Mouse (Mus musculus) lung, adult 2 months (tissue): ENCODE results near the gene Agap1. TPM values are rescaled to one million over a fixed set of nuclear protein-coding genes. Genes with fewer than 3 reads are reported as not detected.

Experiments used
- DNase-seq: peaks from one replicate; pipeline ENCODE4 v3.0.0; 2022
- H3K4me1 ChIP-seq: fragments of 200-500 bp; 2 replicates; pipeline ENCODE4 v1.6.1; 2011; ENCODE audit warnings: low read length; ENCODE audit not compliant: control insufficient read depth, insufficient read depth
- H3K4me3 ChIP-seq: fragments of 200-500 bp; replicated peaks from 2 replicates; pipeline ENCODE3; 2011; ENCODE audit warnings: low read depth, mild to moderate bottlenecking, control low read depth, low read length; ENCODE audit errors: extremely low read depth
- CTCF ChIP-seq: fragments of 200-500 bp; IDR thresholded peaks from 2 replicates; pipeline ENCODE4 v1.5.1; 2011; ENCODE audit warnings: mild to moderate bottlenecking, low read length, control low read depth; ENCODE audit not compliant: insufficient read depth
- POLR2A ChIP-seq: fragments of 200-500 bp; IDR thresholded peaks from 2 replicates; pipeline ENCODE4 v1.6.1; 2011; ENCODE audit warnings: low read depth, mild to moderate bottlenecking, control low read depth, low read length, borderline replicate concordance; ENCODE audit errors: extremely low read depth
- WGBS: fragments of 180-500 bp; shearing (Covaris S2); methylation state at CpG from one replicate; pipeline ENCODE4 v1.1.7; 2018; 5-methylcytosine and 5-hydroxymethylcytosine counted together
- polyA plus RNA-seq: library from polyadenylated mRNA; depleted of rRNA; stranded (reverse); fragments of >200 nt; gene quantifications from 2 replicates; pipeline ENCODE4 v1.2.3, GENCODE M21; 2012

Gene Agap1
- polyA plus RNA-seq, 1 experiment, result 28.0 TPM

GRCm38 (mm10) chr1:89519914-89520643, 65.5 kb downstream of the Agap1 start:
- no peak for DNase-seq
- TF ChIP-seq CTCF (no peak), POLR2A (no peak)
- 74% methylated on average over 17 of the region's 17 CpGs for WGBS
- Histone ChIP-seq H3K4me3 (no peak overlapping the region), H3K4me1 (peaks cover 22% of the 10 kb centered on the region)

GRCm38 (mm10) chr1:89521406-89521805, 66.8 kb downstream of the Agap1 start:
- 73% methylated on average over 11 of the region's 11 CpGs for WGBS
- TF ChIP-seq POLR2A, result no peak
- no peak for TF ChIP-seq CTCF
- no peak overlapping the region for H3K4me3 ChIP-seq
- DNase-seq, result no peak
- peaks cover 24% of the 10 kb centered on the region for H3K4me1 ChIP-seq

DNA sequence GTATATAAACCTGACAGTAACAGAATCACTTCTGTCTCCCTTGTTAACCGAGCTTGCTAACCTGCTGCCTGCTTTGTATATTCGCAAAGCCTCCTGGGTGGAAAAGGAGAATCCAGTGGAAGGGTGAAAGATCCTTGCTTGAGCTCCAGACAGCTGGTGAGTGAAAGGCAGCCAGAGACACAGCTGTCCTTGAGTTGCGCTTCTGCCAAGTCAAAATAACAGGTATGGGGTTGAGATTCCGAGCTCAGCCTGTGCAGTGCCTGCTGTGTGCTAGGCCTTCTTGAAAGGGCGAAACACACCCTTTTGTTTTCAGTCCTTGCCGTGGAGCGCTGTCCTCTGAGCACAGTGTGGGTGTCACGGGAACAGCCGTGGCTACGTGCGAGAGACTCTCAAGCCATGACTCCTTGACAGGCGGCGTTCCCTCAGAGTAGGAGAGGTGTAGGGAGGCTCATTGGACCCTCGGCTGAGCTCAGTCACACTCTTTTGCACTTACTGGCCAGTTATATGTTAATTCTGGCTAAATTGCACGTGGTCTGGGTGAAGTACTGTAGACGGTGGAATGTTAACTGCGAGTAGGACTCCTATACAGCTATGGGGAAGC, 67.4 kb downstream of the Agap1 start:
- H3K4me1 ChIP-seq, result peaks cover 24% of the 10 kb centered on the region
- TF ChIP-seq POLR2A, result no peak
- no peak for TF ChIP-seq CTCF
- WGBS, result 66% methylated on average over 17 of the region's 17 CpGs

GRCm38 (mm10) chr1:89524369-89524768, 69.8 kb downstream of the Agap1 start:
- peak; percentile 86 for DNase-seq
- Histone ChIP-seq H3K4me1 (peaks cover 30% of the 10 kb centered on the region), H3K4me3 (no peak overlapping the region)
- 0% methylated on average over 4 of the region's 4 CpGs for WGBS
- TF ChIP-seq POLR2A, result no peak
- peak; percentile 93 for TF ChIP-seq CTCF

More for the DNA sequence above, 67.4 kb downstream of the Agap1 start:
- no peak overlapping the region for H3K4me3 ChIP-seq
- DNase-seq, result no peak

DNA sequence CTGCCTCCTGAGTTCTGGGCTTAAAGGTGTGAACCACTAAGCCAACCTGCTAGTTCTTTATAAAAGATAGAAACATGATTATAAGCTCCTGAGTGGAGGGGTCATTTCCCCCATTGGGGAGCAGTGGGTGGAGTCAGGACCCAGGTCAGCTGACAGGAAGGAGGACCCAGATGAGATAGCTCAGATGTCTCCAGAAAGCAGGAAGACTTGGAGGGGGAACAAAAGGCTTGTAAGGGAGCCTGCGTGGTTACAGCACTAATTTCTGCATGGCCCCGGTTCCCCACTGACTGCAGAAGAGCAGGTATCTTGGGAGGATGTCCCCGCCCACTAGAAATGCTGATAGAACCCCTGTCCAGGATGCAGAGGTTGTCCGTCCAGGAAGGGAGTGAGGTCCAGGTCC, 70.4 kb downstream of the Agap1 start:
- H3K4me3 ChIP-seq, result no peak overlapping the region
- no peak for TF ChIP-seq CTCF
- no peak for TF ChIP-seq POLR2A
- no peak for DNase-seq
- H3K4me1 ChIP-seq, result peaks cover 30% of the 10 kb centered on the region
- WGBS, result 49% methylated on average over 4 of the region's 4 CpGs

- TF ChIP-seq POLR2A (no peak), CTCF (peak; percentile 78)
- DNase-seq, result no peak
- Histone ChIP-seq H3K4me3 (no peak overlapping the region), H3K4me1 (peaks cover 26% of the 10 kb centered on the region)
- 34% methylated on average over 13 of the region's 13 CpGs for WGBS
These were observed 71.2 kb downstream of the Agap1 start for GRCm38 (mm10) chr1:89525825-89526224.

- 26% methylated on average over 17 of the region's 17 CpGs for WGBS
- TF ChIP-seq POLR2A (no peak), CTCF (no peak)
- peak; percentile 39 for DNase-seq
- no peak overlapping the region for H3K4me3 ChIP-seq
- peaks cover 27% of the 10 kb centered on the region for H3K4me1 ChIP-seq
These were observed 74.2 kb downstream of the Agap1 start for GRCm38 (mm10) chr1:89528671-89529276.

GRCm38 (mm10) chr1:89533702-89534101, 79.1 kb downstream of the Agap1 start:
- no peak overlapping the region for H3K4me3 ChIP-seq
- 43% methylated on average over 9 of the region's 9 CpGs for WGBS
- TF ChIP-seq POLR2A (no peak), CTCF (no peak)
- no peak for DNase-seq
- H3K4me1 ChIP-seq, result peaks cover 35% of the 10 kb centered on the region

- TF ChIP-seq POLR2A (no peak), CTCF (no peak)
- Histone ChIP-seq H3K4me3 (no peak overlapping the region), H3K4me1 (peaks cover 28% of the 10 kb centered on the region)
- no peak for DNase-seq
These were observed 80.6 kb downstream of the Agap1 start for GRCm38 (mm10) chr1:89535206-89535605.
